Comparison of ENCODE assay signal across 25 mouse cellular contexts in genomic region chr13:105150006-105150405, GRCm38 (mm10).
"Had no signal": no experiment of that assay in that cellular context is flagged by ENCODE, and none has a peak within 500 bp of the region (broad histone marks: within the 10 kb centered on the region; RNA-seq: fewer than 3 reads in every experiment).

No protein-coding gene starts in this region.

- H3K9ac ChIP-seq: heart, embryonic 12.5 days; hindbrain, embryonic 12.5 days; hindbrain, embryonic 14.5 days; intestine, embryonic 15.5 days; limb, embryonic 12.5 days; liver, embryonic 13.5 days; liver, embryonic 15.5 days had no signal

- H3K27ac ChIP-seq: heart, embryonic 10.5 days; hindbrain, embryonic 10.5 days; hindbrain, embryonic 12.5 days; hindbrain, embryonic 14.5 days; intestine, embryonic 15.5 days; layer of hippocampus, adult 2 months; left cerebral cortex, adult 2 months; limb, embryonic 10.5 days; limb, embryonic 12.5 days; liver, embryonic 13.5 days; liver, embryonic 15.5 days had no signal

- H3K27me3 ChIP-seq: heart, embryonic 12.5 days; hindbrain, embryonic 12.5 days; intestine, embryonic 15.5 days; limb, embryonic 12.5 days; liver, embryonic 13.5 days; liver, embryonic 15.5 days had no signal

- ATAC-seq: hindbrain, embryonic 16.5 days; inflammation-experienced regulatory T-cells, adult 6 months; intestine, embryonic 15.5 days; intestine, postnatal 0 days had no signal

- H3K9me3 ChIP-seq: heart, embryonic 10.5 days; heart, embryonic 12.5 days; hindbrain, embryonic 10.5 days; hindbrain, embryonic 12.5 days; intestine, embryonic 15.5 days; limb, embryonic 10.5 days; limb, embryonic 12.5 days; liver, embryonic 13.5 days; liver, embryonic 15.5 days had no signal

- H3K4me2 ChIP-seq: heart, embryonic 12.5 days; hindbrain, embryonic 12.5 days; hindbrain, embryonic 14.5 days; intestine, embryonic 15.5 days; limb, embryonic 12.5 days; liver, embryonic 11.5 days; liver, embryonic 13.5 days; liver, embryonic 15.5 days had no signal

- DNase-seq: gastrocnemius, postnatal 25 days; heart, adult 18-20 months; heart, postnatal 10 days; heart, postnatal 4 days; kidney, adult 18-20 months; kidney, adult 8-10 months; kidney, postnatal 10 days; kidney, postnatal 25 days; liver; liver, embryonic 13.5 days had no signal

- H3K4me1 ChIP-seq: heart, embryonic 10.5 days; hindbrain, embryonic 10.5 days; hindbrain, embryonic 12.5 days; intestine, embryonic 15.5 days; limb, embryonic 10.5 days; liver, embryonic 15.5 days had no signal

- H3K36me3 ChIP-seq: heart, embryonic 10.5 days; heart, embryonic 12.5 days; hindbrain, embryonic 10.5 days; hindbrain, embryonic 12.5 days; intestine, embryonic 15.5 days; limb, embryonic 10.5 days; limb, embryonic 12.5 days; liver, embryonic 13.5 days; liver, embryonic 15.5 days had no signal

- H3K4me3 ChIP-seq: heart, embryonic 10.5 days; heart, embryonic 12.5 days; hindbrain, embryonic 10.5 days; hindbrain, embryonic 12.5 days; intestine, embryonic 15.5 days; layer of hippocampus, adult 2 months; left cerebral cortex, adult 2 months; limb, embryonic 10.5 days; limb, embryonic 12.5 days; liver, embryonic 13.5 days; liver, embryonic 15.5 days had no signal
